Mouse (Mus musculus) kidney, postnatal 0 days (tissue): ENCODE measurements around the gene Zfp830. TPM values are rescaled to one million over a fixed set of nuclear protein-coding genes. Genes with fewer than 3 reads are reported as not detected.

ENCODE experiments used
- ATAC-seq: fragments of 200-750 bp; cut with Nextera tagmentation; replicated peaks from 2 replicates; pipeline ENCODE4 v1.8.0; 2017; ENCODE audit warnings: low read depth, moderate number of reproducible peaks, moderate TSS enrichment, moderate library complexity; ENCODE audit not compliant: low FRiP score
- DNase-seq: peaks from one replicate; pipeline ENCODE4 v3.0.0-alpha.2; 2016; ENCODE audit warnings: low spot score
- H3K27ac ChIP-seq: fragments of 300-500 bp; sonication (generic); 2 replicates; pipeline ENCODE4 v1.5.1; 2014; ENCODE audit warnings: mild to moderate bottlenecking
- H3K27me3 ChIP-seq: fragments of 300-500 bp; sonication (generic); 2 replicates; pipeline ENCODE4 v1.6.1; 2014; ENCODE audit warnings: low read length, mixed read lengths; ENCODE audit not compliant: insufficient read depth
- H3K36me3 ChIP-seq: fragments of 300-500 bp; sonication (generic); 2 replicates; pipeline ENCODE4 v1.6.1; 2014; ENCODE audit warnings: low read length, mixed read lengths; ENCODE audit not compliant: insufficient read depth
- H3K4me1 ChIP-seq: fragments of 300-500 bp; sonication (generic); replicated peaks from 2 replicates; pipeline ENCODE4 v1.6.1; 2014; ENCODE audit warnings: antibody characterized with exemption, low read length, mixed read lengths; ENCODE audit not compliant: insufficient read depth
- H3K4me2 ChIP-seq: fragments of 300-500 bp; sonication (generic); 2 replicates; pipeline ENCODE4 v1.6.1; 2014; ENCODE audit warnings: mild to moderate bottlenecking, low read length, moderate library complexity, mixed read lengths
- H3K4me3 ChIP-seq: fragments of 300-500 bp; sonication (generic); replicated peaks from 2 replicates; pipeline ENCODE4 v1.5.1; 2014; ENCODE audit warnings: low read depth, low read length
- H3K9ac ChIP-seq: fragments of 300-500 bp; sonication (generic); 2 replicates; pipeline ENCODE4 v1.6.1; 2014; ENCODE audit warnings: low read depth, low read length
- H3K9me3 ChIP-seq: fragments of 300-500 bp; sonication (generic); replicated peaks from 2 replicates; pipeline ENCODE4 v1.6.1; 2016; ENCODE audit warnings: low read length, inconsistent platforms, mixed read lengths
- CTCF ChIP-seq: IDR thresholded peaks from 2 replicates; pipeline ENCODE4 v1.5.1; 2016; ENCODE audit warnings: antibody characterized with exemption, low read depth, mild to moderate bottlenecking, moderate library complexity
- WGBS: fragments of 180-500 bp; shearing (Covaris S2); extraction: QIAGEN DNeasy Blood & Tissue Kit; methylation state at CpG from one replicate; pipeline ENCODE4 v1.1.7; 2014; 5-methylcytosine and 5-hydroxymethylcytosine counted together
- polyA plus RNA-seq: library from polyadenylated mRNA; unstranded; fragments of >200 nt; fragmentation: Nextera tagmentation; extraction: Ambion mirVana; gene quantifications from 2 replicates; pipeline ENCODE4 v1.2.1, GENCODE M21; 2015

Gene Zfp830
- polyA plus RNA-seq, 1 experiment from 2014 or later, result 35.6 TPM

DNA sequence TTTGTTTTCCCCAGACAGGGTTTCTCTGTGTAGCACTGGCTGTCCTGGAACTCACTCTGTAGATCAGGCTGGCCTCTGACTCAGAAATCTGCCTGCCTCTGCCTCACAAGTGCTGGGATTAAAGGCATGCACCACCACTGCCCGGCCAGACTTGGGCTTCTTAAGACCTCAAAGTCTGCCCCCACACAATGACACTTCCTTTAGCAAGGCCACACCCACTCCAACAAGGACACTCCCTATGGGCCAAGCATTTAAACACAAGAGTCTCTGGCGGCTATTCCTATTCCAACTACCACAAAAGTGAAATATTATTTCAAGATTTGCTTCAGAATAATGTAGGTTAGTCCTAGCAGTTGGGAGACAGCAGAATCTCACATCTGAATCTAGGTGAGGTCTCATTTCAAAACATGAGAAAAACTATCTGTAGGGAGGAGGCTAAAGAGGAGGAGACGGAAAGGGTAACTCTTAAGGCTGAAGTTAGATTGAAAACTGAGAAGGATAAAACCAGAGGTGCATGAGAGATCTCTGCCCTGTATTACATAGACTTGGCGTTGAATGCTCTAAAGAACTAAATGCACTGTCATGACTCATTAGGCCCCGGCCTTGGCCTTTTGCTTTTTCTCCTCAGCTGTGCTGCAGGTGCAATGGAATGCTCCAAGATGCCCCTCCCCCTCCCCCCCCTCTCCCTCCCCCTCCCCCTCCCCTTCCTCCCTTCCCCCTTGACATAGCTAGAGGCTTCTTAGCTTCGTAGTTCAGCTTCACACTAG is 11.6 kb upstream of the Zfp830 start:
- H3K4me3 ChIP-seq, result no peak overlapping the region
- WGBS, result 47% methylated on average over 6 of the region's 6 CpGs
- no peak for TF ChIP-seq CTCF

DNA sequence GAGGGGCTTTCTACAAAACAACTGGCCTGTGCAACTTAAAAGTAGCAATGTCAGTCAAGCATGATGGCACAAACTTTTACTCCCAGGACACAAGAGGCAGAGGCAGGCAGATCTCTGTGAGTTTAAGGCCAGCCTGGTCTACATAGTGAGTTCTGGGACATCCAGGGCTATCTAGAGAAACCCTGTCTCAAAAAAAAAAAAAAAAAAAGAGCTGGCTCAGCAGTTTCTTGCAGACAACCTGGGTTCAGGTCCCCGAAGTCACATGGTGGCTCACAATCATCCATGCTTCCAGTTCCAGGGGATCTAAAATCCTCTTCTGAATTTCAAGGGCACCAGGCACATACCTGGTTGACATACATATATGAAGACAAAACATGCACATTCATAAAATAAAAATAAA is 8.2 kb upstream of the Zfp830 start:
- TF ChIP-seq CTCF, result no peak

More for the DNA sequence above, 11.6 kb upstream of the Zfp830 start:
- Histone ChIP-seq H3K9me3 (no peaks in the 10 kb centered on the region), H3K9ac (no peak overlapping the region), H3K27me3 (no peaks in the 10 kb centered on the region), H3K4me2 (no peak overlapping the region), H3K4me1 (no peaks in the 10 kb centered on the region), H3K36me3 (no peaks in the 10 kb centered on the region), H3K27ac (no peak overlapping the region)
- ATAC-seq, result no peak
- peak; percentile 37 for DNase-seq

DNA sequence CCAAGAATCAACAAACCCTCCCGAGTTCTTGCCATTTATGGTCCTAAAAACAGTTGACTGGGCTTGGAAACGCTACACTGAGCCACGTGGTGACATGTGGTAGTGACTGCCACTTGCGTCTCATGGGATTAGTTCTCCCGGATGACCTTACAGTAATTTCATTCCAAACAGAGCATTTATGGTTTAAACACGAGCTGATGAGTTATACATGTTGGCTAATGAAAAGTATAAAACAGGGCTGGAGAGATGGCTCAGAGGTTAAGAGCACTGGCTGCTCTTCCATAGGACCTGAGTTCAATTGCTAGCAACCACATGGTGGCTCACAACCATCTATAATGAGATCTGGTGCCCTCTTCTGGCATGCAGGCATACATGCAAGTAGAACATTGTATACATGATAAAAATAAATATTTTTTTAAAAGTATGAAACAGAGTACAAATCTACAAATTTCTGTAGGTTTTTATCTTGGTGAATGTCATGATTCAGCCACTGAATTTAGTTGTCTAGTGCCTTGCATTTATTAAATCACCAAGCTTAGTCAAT is 1.8 kb upstream of the Zfp830 start:
- Histone ChIP-seq H3K27me3 (no peaks in the 10 kb centered on the region), H3K4me3 (no peak overlapping the region), H3K4me1 (peaks cover 16% of the 10 kb centered on the region), H3K4me2 (no peak overlapping the region), H3K9me3 (no peaks in the 10 kb centered on the region), H3K9ac (no peak overlapping the region), H3K36me3 (no peaks in the 10 kb centered on the region), H3K27ac (no peak overlapping the region)
- WGBS, result 89% methylated on average over 6 of the region's 6 CpGs
- DNase-seq, result no peak
- TF ChIP-seq CTCF, result peak; percentile 56
- ATAC-seq, result no peak

More for the DNA sequence above, 8.2 kb upstream of the Zfp830 start:
- H3K4me3 ChIP-seq, result no peak overlapping the region
- no peak for DNase-seq
- no peak overlapping the region for H3K9ac ChIP-seq
- 95% methylated on average over 1 of the region's 1 CpGs for WGBS
- ATAC-seq, result no peak
- H3K27ac ChIP-seq, result no peak overlapping the region
- no peaks in the 10 kb centered on the region for H3K36me3 ChIP-seq
- H3K4me1 ChIP-seq, result no peaks in the 10 kb centered on the region
- no peaks in the 10 kb centered on the region for H3K9me3 ChIP-seq
- H3K4me2 ChIP-seq, result no peak overlapping the region
- H3K27me3 ChIP-seq, result no peaks in the 10 kb centered on the region

DNA sequence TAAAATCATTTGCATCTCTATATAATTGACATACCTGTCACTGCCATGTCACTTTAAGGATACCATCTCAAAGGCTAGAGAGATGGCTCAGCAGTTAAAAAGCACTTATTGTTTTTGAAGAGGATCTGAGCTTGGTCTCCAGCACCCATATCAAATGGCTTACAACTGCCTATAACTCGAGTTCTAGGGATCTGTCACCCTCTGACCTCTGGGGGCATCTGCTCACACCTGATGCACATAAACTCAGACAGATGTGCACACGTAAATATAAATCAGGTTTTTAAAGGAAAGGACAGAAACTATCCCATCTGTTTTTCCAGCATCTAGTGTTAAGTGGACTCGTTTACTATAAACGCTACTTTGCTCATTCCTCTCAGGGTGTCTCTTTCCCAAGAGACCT is 884 bp upstream of the Zfp830 start:
- 5% methylated on average over 4 of the region's 4 CpGs for WGBS
- Histone ChIP-seq H3K4me3 (peak overlapping the region; percentile 93; the same call in 1 of the 2 replicates), H3K36me3 (no peaks in the 10 kb centered on the region), H3K9ac (no peak overlapping the region), H3K27me3 (no peaks in the 10 kb centered on the region), H3K27ac (peak overlapping the region; percentile 88), H3K4me2 (peak overlapping the region; percentile 95), H3K4me1 (peaks cover 16% of the 10 kb centered on the region), H3K9me3 (no peaks in the 10 kb centered on the region)
- ATAC-seq, result no peak
- no peak for TF ChIP-seq CTCF
- DNase-seq, result no peak

DNA sequence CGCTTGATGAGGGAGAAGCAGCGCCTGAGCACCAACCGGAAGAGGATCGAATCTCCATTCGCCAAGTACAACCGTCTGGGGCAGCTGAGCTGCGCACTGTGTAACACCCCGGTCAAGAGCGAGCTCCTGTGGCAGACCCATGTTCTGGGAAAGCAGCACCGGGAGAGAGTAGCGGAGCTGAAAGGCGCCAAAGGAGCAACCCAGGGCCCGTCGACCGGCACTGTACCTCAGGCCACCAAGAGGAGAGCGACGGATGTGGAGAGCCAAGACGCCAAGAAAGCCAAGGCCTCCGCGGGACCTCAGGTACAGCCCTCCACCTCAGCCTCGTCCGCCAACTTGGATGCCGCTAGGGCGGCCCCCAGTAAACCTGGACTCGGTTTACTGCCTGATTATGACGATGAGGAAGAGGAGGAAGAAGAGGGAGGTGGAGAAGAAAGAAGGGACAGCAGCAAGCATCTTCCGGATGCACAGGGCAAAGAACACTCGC is 336 bp downstream of the Zfp830 start:
- Histone ChIP-seq H3K4me3 (peak overlapping the region; percentile 93), H3K4me2 (peak overlapping the region; percentile 95), H3K36me3 (no peaks in the 10 kb centered on the region), H3K9me3 (no peaks in the 10 kb centered on the region), H3K27ac (peak overlapping the region; percentile 88), H3K27me3 (no peaks in the 10 kb centered on the region), H3K4me1 (peaks cover 16% of the 10 kb centered on the region), H3K9ac (peak overlapping the region; percentile 84)
- ATAC-seq (peak; percentile 52; the same call in 1 of the 2 replicates), DNase-seq (no peak)
- under 1% methylated on average over 28 of the region's 28 CpGs for WGBS
- no peak for TF ChIP-seq CTCF

DNA sequence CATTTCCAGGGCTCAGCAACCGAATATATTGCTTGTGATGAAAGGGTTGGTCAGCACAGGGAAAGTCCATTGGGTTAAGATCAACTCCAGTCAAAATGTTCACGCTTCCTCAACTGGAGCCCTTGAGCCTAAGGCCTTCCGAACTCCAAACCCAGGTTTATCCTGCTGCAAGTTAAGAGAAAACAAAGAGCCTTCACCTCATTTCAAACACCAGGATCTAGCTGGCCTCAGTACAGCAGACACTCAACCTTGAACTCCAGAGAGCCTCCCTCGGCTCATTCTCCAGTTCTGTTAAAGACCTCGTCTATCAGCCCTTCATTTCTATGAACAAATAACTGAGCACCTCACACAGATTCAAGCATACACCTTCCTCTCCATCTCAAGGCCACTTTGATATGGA is 16.0 kb downstream of the Zfp830 start:
- WGBS, result 36% methylated on average over 5 of the region's 5 CpGs
- Histone ChIP-seq H3K36me3 (peaks cover 6% of the 10 kb centered on the region; the same call in 1 of the 2 replicates), H3K27me3 (no peaks in the 10 kb centered on the region), H3K4me1 (0 out of 2 replicates have a peak, but pooled peaks cover 5% of the 10 kb centered on the region), H3K4me3 (peak overlapping the region; percentile 97), H3K27ac (0 out of 2 replicates have a peak overlapping the region, but pooled peaks have one; percentile 94), H3K4me2 (peak overlapping the region; percentile 70), H3K9me3 (no peaks in the 10 kb centered on the region), H3K9ac (peak overlapping the region; percentile 97)
- ATAC-seq (no peak), DNase-seq (peak; percentile 0)
- TF ChIP-seq CTCF, result no peak
